Mouse (Mus musculus) thymus, postnatal 4 days (tissue): ENCODE measurements around the gene Vill.

Experiments
- DNase-seq: peaks from one replicate; pipeline ENCODE4 v3.0.0; 2021

The Vill gene

GRCm38 (mm10) chr9:119034676-119035665 lies 17.6 kb upstream of the Vill start:
- no peak for DNase-seq

DNA sequence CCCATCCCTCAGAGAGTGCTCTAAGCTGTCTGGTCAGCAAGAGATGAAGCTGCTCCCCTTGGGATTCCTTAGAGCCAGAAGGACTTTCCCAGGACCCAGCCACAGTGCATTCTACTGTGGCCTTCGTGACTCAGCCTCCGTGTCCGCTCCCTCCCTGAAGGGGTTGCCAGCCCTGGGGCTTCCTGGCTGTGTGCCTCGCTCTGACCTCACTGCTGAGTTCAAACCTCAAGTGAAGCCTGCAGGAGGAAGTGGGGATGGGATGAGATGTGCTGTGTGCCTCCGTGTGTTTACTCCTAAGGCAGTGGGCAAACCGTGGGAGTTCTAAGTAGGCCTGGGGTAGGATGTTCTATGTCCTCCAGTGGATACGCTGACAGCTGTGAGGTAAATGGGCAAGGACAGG lies 16.7 kb upstream of the Vill start:
- DNase-seq, result no peak

DNA sequence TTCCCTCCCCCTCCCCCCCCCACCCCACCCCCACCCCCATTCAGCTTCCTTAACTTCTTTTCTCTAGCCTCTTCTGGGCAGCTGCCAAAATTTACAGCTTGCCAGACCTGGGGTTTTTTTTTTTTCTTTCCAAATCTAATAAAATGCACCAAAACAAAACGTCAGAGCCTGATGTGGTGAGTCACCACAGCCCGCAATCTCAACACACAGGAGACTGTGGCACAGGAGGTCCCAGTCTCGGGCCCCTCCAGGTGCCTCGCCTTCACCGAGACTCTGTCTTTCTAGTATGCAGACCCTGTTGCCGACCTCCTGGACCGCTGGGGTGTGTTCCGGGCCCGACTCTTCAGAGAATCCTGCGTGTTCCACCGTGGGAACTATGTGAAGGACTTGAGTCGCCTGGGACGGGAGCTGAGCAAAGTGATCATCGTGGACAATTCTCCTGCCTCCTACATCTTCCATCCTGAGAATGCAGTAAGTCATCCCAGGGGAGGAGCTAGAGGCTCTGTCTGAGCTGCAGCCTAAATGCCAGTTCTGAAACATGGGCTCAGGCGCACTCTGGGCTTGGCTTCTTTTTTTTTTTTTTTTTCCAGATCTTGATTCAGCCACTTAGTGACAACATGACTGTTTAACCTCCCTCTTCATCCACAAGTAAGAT lies 15.4 kb upstream of the Vill start:
- DNase-seq, result no peak

- DNase-seq, result no peak
Observed at GRCm38 (mm10) chr9:119038574-119038973, 14.0 kb upstream of the Vill start.

- DNase-seq, result no peak
Observed at GRCm38 (mm10) chr9:119040101-119040775, 12.3 kb upstream of the Vill start.

- DNase-seq, result no peak
Observed at GRCm38 (mm10) chr9:119048182-119048903, 4.2 kb upstream of the Vill start.

DNA sequence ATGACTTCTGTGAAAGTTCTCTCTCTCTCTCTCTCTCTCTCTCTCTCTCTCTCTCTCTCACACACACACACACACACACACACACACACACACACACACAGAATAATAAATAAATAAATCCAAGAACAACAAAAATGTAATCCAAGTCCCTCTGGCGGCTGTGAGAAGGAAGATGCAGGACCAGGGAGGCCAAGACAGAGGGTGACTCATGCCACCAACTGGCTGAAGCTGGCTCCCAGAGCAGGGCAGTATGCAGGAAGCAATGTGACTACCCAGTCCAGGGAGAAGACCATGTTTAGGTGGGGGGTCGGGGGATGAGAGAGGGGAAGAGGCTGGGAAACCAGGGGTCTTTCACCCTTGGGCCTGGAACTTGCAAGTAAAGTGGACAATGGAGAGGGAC lies 1.4 kb upstream of the Vill start:
- DNase-seq, result no peak

GRCm38 (mm10) chr9:119053964-119054576 lies 1.5 kb downstream of the Vill start:
- no peak for DNase-seq

- no peak for DNase-seq
Observed at GRCm38 (mm10) chr9:119055336-119055735, 2.8 kb downstream of the Vill start.

GRCm38 (mm10) chr9:119058245-119058644 lies 5.7 kb downstream of the Vill start:
- DNase-seq, result no peak

- DNase-seq, result no peak
Observed at GRCm38 (mm10) chr9:119060701-119061100, 8.1 kb downstream of the Vill start.

- peak; percentile 48 for DNase-seq
Observed at GRCm38 (mm10) chr9:119063036-119063644, 10.6 kb downstream of the Vill start.

DNA sequence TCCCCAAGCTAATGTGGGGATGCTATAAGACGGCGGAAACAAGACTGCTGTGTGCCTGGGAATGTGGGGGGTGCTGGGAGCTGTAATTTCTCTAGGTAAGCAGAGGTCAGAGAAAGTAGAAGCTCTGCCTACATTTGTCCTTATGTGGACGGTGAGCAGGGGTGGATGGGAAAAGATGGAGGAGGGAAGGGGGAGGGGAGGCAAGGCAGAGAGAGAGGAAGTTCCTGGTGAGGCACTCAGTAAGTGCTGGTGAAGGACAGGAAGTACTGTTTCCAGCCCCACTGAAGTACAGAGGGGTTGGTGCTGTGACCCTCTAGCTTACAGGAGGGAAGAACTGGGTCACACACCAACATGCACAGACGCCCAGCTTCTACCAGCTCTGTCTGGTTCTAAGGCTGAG lies 11.7 kb downstream of the Vill start:
- no peak for DNase-seq

DNA sequence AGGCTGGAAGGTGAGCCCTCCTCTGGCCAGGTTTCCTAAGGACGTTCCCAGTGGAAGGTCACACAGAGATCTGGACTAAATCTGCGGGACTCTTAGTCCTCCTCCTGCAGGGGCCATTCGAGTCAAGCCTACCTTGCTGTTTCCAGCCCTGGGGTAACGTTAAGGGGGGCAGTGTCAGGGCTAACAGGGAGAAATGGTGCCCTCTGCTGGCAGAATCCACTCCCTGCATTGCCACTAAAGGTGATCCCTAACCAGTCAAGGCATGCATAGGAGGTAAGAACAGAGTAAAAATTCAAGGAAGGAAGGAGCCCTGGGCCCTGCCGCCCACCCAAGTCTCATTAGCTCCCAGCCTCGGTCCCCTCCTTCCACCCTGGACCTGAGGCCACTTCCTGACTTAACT lies 15.0 kb downstream of the Vill start:
- peak; percentile 89 for DNase-seq

DNA sequence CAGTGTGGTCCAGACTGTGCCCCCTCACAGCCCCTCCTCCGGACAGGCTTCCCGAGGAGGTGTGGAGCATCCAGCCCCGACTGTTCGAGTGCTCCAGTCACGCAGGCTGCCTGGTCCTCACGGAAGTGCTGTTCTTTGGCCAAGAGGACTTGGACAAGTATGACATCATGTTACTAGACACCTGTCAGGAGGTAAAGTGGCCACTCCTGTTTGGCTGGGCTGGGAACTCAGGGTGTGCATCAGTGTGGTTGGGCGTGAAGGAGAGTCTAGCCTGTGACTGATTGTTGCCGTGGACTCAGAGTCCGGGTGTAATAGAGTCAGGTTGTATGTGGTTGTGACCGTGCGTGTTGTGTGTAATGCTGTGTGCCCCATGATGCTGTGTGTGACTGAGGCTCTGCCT lies 15.7 kb downstream of the Vill start:
- no peak for DNase-seq

- no peak for DNase-seq
Observed at GRCm38 (mm10) chr9:119070173-119070825, 17.7 kb downstream of the Vill start.

DNA sequence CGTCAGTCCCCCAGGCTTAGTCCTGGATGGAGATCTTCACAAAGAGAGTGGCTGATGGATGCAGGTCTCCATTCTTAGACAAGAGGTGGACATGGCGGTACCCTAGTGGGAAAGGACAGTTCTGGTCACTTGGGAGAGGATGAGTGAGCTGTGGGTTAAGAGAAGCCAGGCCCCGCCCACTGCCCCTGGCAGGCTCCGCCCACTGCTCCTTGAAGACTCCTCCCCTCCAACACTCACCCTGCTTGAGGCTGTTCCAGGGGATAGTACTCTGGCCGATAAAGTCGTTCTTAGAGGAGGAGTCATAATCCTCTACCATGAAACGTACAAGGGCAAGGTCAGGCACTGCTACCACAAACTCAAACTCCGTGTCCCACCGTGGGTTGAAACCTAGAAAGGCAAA lies 19.2 kb downstream of the Vill start:
- peak; percentile 30 for DNase-seq

- DNase-seq, result no peak
Observed at GRCm38 (mm10) chr9:119073184-119073895, 20.8 kb downstream of the Vill start.

- no peak for DNase-seq
Observed at GRCm38 (mm10) chr9:119075685-119076084, 23.1 kb downstream of the Vill start.

GRCm38 (mm10) chr9:119080040-119080675 lies 27.6 kb downstream of the Vill start:
- no peak for DNase-seq
